Mouse (Mus musculus): ENCODE data around the gene Tubb1. TPM values are rescaled to one million over a fixed set of nuclear protein-coding genes. Genes with fewer than 3 reads are reported as not detected.

Tubb1 gene
- polyA plus RNA-seq, 1 experiment, result 0.14 TPM

DNA sequence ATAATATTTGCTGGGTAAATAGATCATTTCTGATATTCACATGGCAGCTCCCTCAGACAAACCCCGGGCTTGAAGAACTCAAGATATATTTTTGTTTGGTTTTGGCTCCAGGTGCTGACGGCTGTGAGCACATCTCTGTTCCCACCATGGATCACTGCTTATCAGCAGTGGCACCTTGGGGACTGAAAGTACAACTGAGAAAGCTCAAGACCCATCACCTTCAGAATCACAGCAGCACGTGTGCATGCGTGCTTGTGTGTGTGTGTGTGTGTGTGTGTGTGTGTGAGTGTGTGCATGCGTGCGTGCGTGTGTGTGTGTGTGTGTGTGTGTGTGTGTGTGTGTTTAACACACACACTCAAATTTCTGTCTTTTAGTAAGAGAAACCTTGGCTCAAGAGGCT, 6.1 kb upstream of the Tubb1 start:
- Histone ChIP-seq H3K4me1 (ENCODE audit: control insufficient read depth, insufficient read depth, low read length) (no peaks in the 10 kb centered on the region), H3K27ac (ENCODE audit: control insufficient read depth, insufficient read depth, low read depth, low read length) (no peak overlapping the region), H3K36me3 (ENCODE audit: control insufficient read depth, insufficient read depth, low read length) (no peaks in the 10 kb centered on the region), H3K4me3 (ENCODE audit: control insufficient read depth, low read depth, low read length) (no peak overlapping the region), H3K27me3 (ENCODE audit: control insufficient read depth, insufficient read depth, low read length) (no peaks in the 10 kb centered on the region)
- TF ChIP-seq CTCF (IDR thresholded peaks at IDR 0.05; ENCODE audit: control insufficient read depth, insufficient read depth, insufficient replicate concordance, low read depth, low read length) (no peak), POLR2A (IDR thresholded peaks at IDR 0.05; ENCODE audit: control insufficient read depth, low read depth, low read length) (no peak)

DNA sequence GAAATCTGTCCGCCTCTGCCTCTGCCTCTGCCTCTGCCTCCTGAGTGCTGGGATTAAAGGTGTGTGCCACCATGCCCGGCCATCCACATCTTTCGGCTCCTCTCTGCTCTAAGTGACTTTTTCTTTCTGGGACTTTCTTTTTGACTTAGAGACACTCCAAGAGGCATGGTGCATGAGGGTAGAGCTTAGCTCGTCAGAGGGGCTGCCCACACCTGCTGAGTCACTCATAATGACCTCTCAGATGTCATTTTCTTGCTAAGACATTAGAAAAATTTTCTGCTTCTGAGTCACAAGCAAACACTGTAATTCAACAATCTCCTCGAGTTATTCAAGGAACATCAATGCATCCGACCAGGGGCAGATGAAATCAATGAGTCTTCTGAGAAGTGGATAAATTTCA, 5.5 kb upstream of the Tubb1 start:
- Histone ChIP-seq H3K4me1 (ENCODE audit: control insufficient read depth, insufficient read depth, low read length) (no peaks in the 10 kb centered on the region), H3K27ac (ENCODE audit: control insufficient read depth, insufficient read depth, low read depth, low read length) (no peak overlapping the region), H3K27me3 (ENCODE audit: control insufficient read depth, insufficient read depth, low read length) (no peaks in the 10 kb centered on the region), H3K4me3 (ENCODE audit: control insufficient read depth, low read depth, low read length) (no peak overlapping the region), H3K36me3 (ENCODE audit: control insufficient read depth, insufficient read depth, low read length) (no peaks in the 10 kb centered on the region)
- TF ChIP-seq POLR2A (IDR thresholded peaks at IDR 0.05; ENCODE audit: control insufficient read depth, low read depth, low read length) (no peak), CTCF (IDR thresholded peaks at IDR 0.05; ENCODE audit: control insufficient read depth, insufficient read depth, insufficient replicate concordance, low read depth, low read length) (no peak)

GRCm38 (mm10) chr2:174446492-174446891, 4.0 kb upstream of the Tubb1 start:
- H3K4me3 ChIP-seq (ENCODE audit: control insufficient read depth, low read depth, low read length), result no peak overlapping the region
- H3K27ac ChIP-seq (ENCODE audit: control insufficient read depth, insufficient read depth, low read depth, low read length), result no peak overlapping the region
- TF ChIP-seq POLR2A (IDR thresholded peaks at IDR 0.05; ENCODE audit: control insufficient read depth, low read depth, low read length), result no peak
- TF ChIP-seq CTCF (IDR thresholded peaks at IDR 0.05; ENCODE audit: control insufficient read depth, insufficient read depth, insufficient replicate concordance, low read depth, low read length), result no peak
- H3K4me1 ChIP-seq (ENCODE audit: control insufficient read depth, insufficient read depth, low read length), result no peaks in the 10 kb centered on the region
- no peaks in the 10 kb centered on the region for H3K36me3 ChIP-seq (ENCODE audit: control insufficient read depth, insufficient read depth, low read length)
- H3K27me3 ChIP-seq (ENCODE audit: control insufficient read depth, insufficient read depth, low read length), result no peaks in the 10 kb centered on the region

GRCm38 (mm10) chr2:174446905-174447304, 3.6 kb upstream of the Tubb1 start:
- H3K36me3 ChIP-seq (ENCODE audit: control insufficient read depth, insufficient read depth, low read length), result no peaks in the 10 kb centered on the region
- TF ChIP-seq CTCF (IDR thresholded peaks at IDR 0.05; ENCODE audit: control insufficient read depth, insufficient read depth, insufficient replicate concordance, low read depth, low read length) (no peak), POLR2A (IDR thresholded peaks at IDR 0.05; ENCODE audit: control insufficient read depth, low read depth, low read length) (no peak)
- no peak overlapping the region for H3K4me3 ChIP-seq (ENCODE audit: control insufficient read depth, low read depth, low read length)
- no peaks in the 10 kb centered on the region for H3K4me1 ChIP-seq (ENCODE audit: control insufficient read depth, insufficient read depth, low read length)
- H3K27ac ChIP-seq (ENCODE audit: control insufficient read depth, insufficient read depth, low read depth, low read length), result no peak overlapping the region
- no peaks in the 10 kb centered on the region for H3K27me3 ChIP-seq (ENCODE audit: control insufficient read depth, insufficient read depth, low read length)

DNA sequence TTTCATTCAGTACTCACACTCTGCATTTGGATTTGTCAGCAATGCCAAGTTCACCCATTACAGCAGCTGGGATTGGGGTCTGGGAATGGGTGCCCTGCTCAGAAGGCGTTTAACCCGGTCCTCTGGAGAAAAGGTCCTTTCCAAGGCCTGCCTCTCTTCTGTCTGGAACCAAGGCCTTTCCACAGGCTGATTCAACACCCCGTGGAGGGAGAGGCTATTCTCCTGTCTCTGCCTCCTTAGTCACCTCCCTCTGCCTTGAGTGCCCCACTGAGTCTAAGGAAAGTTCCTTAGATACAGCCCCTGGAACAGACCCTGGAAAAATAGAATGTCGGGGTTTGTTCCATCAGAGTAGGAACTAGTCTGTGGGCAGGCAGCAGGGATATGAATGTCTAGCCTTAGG, 2.1 kb upstream of the Tubb1 start:
- TF ChIP-seq POLR2A (IDR thresholded peaks at IDR 0.05; ENCODE audit: control insufficient read depth, low read depth, low read length), result no peak
- TF ChIP-seq CTCF (IDR thresholded peaks at IDR 0.05; ENCODE audit: control insufficient read depth, insufficient read depth, insufficient replicate concordance, low read depth, low read length), result no peak

GRCm38 (mm10) chr2:174453681-174454080, 3.2 kb downstream of the Tubb1 start:
- Histone ChIP-seq H3K4me3 (ENCODE audit: control insufficient read depth, low read depth, low read length) (no peak overlapping the region), H3K27me3 (ENCODE audit: control insufficient read depth, insufficient read depth, low read length) (no peaks in the 10 kb centered on the region), H3K4me1 (ENCODE audit: control insufficient read depth, insufficient read depth, low read length) (no peaks in the 10 kb centered on the region; the same call in 1 of the 2 replicates), H3K27ac (ENCODE audit: control insufficient read depth, insufficient read depth, low read depth, low read length) (no peak overlapping the region), H3K36me3 (ENCODE audit: control insufficient read depth, insufficient read depth, low read length) (no peaks in the 10 kb centered on the region)
- TF ChIP-seq CTCF (IDR thresholded peaks at IDR 0.05; ENCODE audit: control insufficient read depth, insufficient read depth, insufficient replicate concordance, low read depth, low read length) (no peak), POLR2A (IDR thresholded peaks at IDR 0.05; ENCODE audit: control insufficient read depth, low read depth, low read length) (no peak)

More for the DNA sequence above, 2.1 kb upstream of the Tubb1 start:
- no peak overlapping the region for H3K27ac ChIP-seq (ENCODE audit: control insufficient read depth, insufficient read depth, low read depth, low read length)
- H3K36me3 ChIP-seq (ENCODE audit: control insufficient read depth, insufficient read depth, low read length), result no peaks in the 10 kb centered on the region
- H3K4me1 ChIP-seq (ENCODE audit: control insufficient read depth, insufficient read depth, low read length), result no peaks in the 10 kb centered on the region
- H3K4me3 ChIP-seq (ENCODE audit: control insufficient read depth, low read depth, low read length), result no peak overlapping the region
- no peaks in the 10 kb centered on the region for H3K27me3 ChIP-seq (ENCODE audit: control insufficient read depth, insufficient read depth, low read length)

GRCm38 (mm10) chr2:174459365-174459764, 8.9 kb downstream of the Tubb1 start:
- Histone ChIP-seq H3K27me3 (ENCODE audit: control insufficient read depth, insufficient read depth, low read length) (no peaks in the 10 kb centered on the region), H3K4me1 (ENCODE audit: control insufficient read depth, insufficient read depth, low read length) (peaks cover 3% of the 10 kb centered on the region; the same call in 1 of the 2 replicates), H3K27ac (ENCODE audit: control insufficient read depth, insufficient read depth, low read depth, low read length) (no peak overlapping the region), H3K4me3 (ENCODE audit: control insufficient read depth, low read depth, low read length) (no peak overlapping the region), H3K36me3 (ENCODE audit: control insufficient read depth, insufficient read depth, low read length) (peaks cover 1% of the 10 kb centered on the region; the same call in 1 of the 2 replicates)
- TF ChIP-seq CTCF (IDR thresholded peaks at IDR 0.05; ENCODE audit: control insufficient read depth, insufficient read depth, insufficient replicate concordance, low read depth, low read length), result no peak

DNA sequence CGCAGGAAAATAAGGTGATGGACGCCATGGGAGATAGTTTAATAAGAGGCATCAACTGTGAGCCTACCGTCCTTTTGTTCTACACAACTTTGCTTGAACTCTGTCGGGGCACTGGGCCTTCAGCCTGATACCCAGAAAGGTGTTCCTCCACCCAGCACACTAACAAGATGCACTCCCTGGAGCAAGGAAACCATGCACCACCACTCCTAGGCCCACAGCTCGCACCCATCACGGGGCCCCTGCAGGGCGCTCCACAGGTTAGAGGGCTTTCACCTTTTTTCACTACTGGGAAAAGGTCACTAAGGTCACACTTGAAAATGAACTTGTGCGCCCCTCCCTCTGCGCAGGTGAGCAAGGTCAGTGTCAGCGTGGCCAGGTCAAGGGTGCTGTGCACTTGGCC, 12.9 kb downstream of the Tubb1 start:
- peaks cover 4% of the 10 kb centered on the region for H3K36me3 ChIP-seq (ENCODE audit: control insufficient read depth, insufficient read depth, low read length)
- H3K27me3 ChIP-seq (ENCODE audit: control insufficient read depth, insufficient read depth, low read length), result no peaks in the 10 kb centered on the region
- H3K4me3 ChIP-seq (ENCODE audit: control insufficient read depth, low read depth, low read length), result peak overlapping the region; percentile 97
- H3K27ac ChIP-seq (ENCODE audit: control insufficient read depth, insufficient read depth, low read depth, low read length), result peak overlapping the region; percentile 90
- peaks cover 3% of the 10 kb centered on the region; the same call in 1 of the 2 replicates for H3K4me1 ChIP-seq (ENCODE audit: control insufficient read depth, insufficient read depth, low read length)
- TF ChIP-seq CTCF (IDR thresholded peaks at IDR 0.05; ENCODE audit: control insufficient read depth, insufficient read depth, insufficient replicate concordance, low read depth, low read length) (no peak), POLR2A (IDR thresholded peaks at IDR 0.05; ENCODE audit: control insufficient read depth, low read depth, low read length) (no peak)
